Mouse (Mus musculus) forebrain, embryonic 14.5 days (tissue): ENCODE data around the gene Gstt1. TPM values are rescaled to one million over a fixed set of nuclear protein-coding genes. Genes with fewer than 3 reads are reported as not detected.
A peak's percentile ranks its signal among the peaks of the same experiment; 100 is the strongest.

ENCODE experiments used
- ATAC-seq: fragments of 200-750 bp; cut with Nextera tagmentation; 2 replicates; pipeline ENCODE4 v1.8.0; 2017; ENCODE audit warnings: mild to moderate bottlenecking, moderate library complexity
- DNase-seq: peaks from one replicate; pipeline ENCODE4 v3.0.0-alpha.2; 2015; ENCODE audit warnings: low spot score
- H3K27ac ChIP-seq: fragments of 300-500 bp; sonication (generic); 2 replicates; pipeline ENCODE4 v1.5.1; 2014; ENCODE audit warnings: low read depth, mild to moderate bottlenecking, control low read depth, low read length, moderate library complexity
- H3K27me3 ChIP-seq: fragments of 300-500 bp; sonication (generic); replicated peaks from 2 replicates; pipeline ENCODE4 v1.6.1; 2014; ENCODE audit warnings: low read length, control low read depth, mixed read lengths; ENCODE audit not compliant: control insufficient read depth, insufficient read depth
- H3K36me3 ChIP-seq: fragments of 300-500 bp; sonication (generic); 2 replicates; pipeline ENCODE4 v1.6.1; 2014; ENCODE audit warnings: low read length, control low read depth; ENCODE audit not compliant: control insufficient read depth, insufficient read depth
- H3K4me1 ChIP-seq: fragments of 300-500 bp; sonication (generic); 2 replicates; pipeline ENCODE4 v1.6.1; 2014; ENCODE audit warnings: antibody characterized with exemption, low read length, control low read depth; ENCODE audit not compliant: control insufficient read depth, insufficient read depth
- H3K4me2 ChIP-seq: fragments of 300-500 bp; sonication (generic); 2 replicates; pipeline ENCODE4 v1.6.1; 2014; ENCODE audit warnings: mild to moderate bottlenecking, control low read depth, low read length
- H3K4me3 ChIP-seq: fragments of 300-500 bp; sonication (generic); 2 replicates; pipeline ENCODE4 v1.5.1; 2014; ENCODE audit warnings: low read depth, low read length, control low read depth
- H3K9ac ChIP-seq: fragments of 300-500 bp; sonication (generic); 2 replicates; pipeline ENCODE4 v1.6.1; 2014; ENCODE audit warnings: mild to moderate bottlenecking, low read length, control low read depth, moderate library complexity
- H3K9me3 ChIP-seq: fragments of 300-500 bp; sonication (generic); replicated peaks from 2 replicates; pipeline ENCODE4 v1.6.1; 2016; ENCODE audit warnings: low read length, control low read depth, mixed read lengths; ENCODE audit not compliant: control insufficient read depth
- WGBS: fragments of 180-500 bp; shearing (Covaris S2); extraction: QIAGEN DNeasy Blood & Tissue Kit; methylation state at CpG from one replicate; pipeline ENCODE4 v1.1.7; 2014; 5-methylcytosine and 5-hydroxymethylcytosine counted together
- polyA plus RNA-seq: library from polyadenylated mRNA; unstranded; fragments of >200 nt; fragmentation: Nextera tagmentation; extraction: Ambion mirVana; gene quantifications from 2 replicates; pipeline ENCODE4 v1.2.1, GENCODE M21; 2014

Gene Gstt1
- polyA plus RNA-seq, 1 experiment from 2014 or later, result 11.5 TPM

GRCm38 (mm10) chr10:75824530-75824929, 26.1 kb upstream of the Gstt1 start:
- Histone ChIP-seq H3K27ac (no peak overlapping the region), H3K4me1 (no peaks in the 10 kb centered on the region), H3K9ac (no peak overlapping the region)

GRCm38 (mm10) chr10:75823782-75824181, 25.4 kb upstream of the Gstt1 start:
- no peaks in the 10 kb centered on the region for H3K36me3 ChIP-seq
- no peak overlapping the region for H3K4me2 ChIP-seq
- no peaks in the 10 kb centered on the region for H3K27me3 ChIP-seq
- WGBS, result 88% methylated on average over 1 of the region's 1 CpGs
- H3K4me3 ChIP-seq, result no peak overlapping the region
- ATAC-seq (no peak), DNase-seq (no peak)
- no peak overlapping the region for H3K27ac ChIP-seq
- H3K9me3 ChIP-seq, result no peaks in the 10 kb centered on the region
- H3K4me1 ChIP-seq, result no peaks in the 10 kb centered on the region
- no peak overlapping the region for H3K9ac ChIP-seq

More at GRCm38 (mm10) chr10:75824530-75824929, 26.1 kb upstream of the Gstt1 start:
- no peaks in the 10 kb centered on the region for H3K9me3 ChIP-seq
- no peak for ATAC-seq
- no peak for DNase-seq
- 91% methylated on average over 4 of the region's 4 CpGs for WGBS
- H3K4me2 ChIP-seq, result no peak overlapping the region
- no peak overlapping the region for H3K4me3 ChIP-seq
- no peaks in the 10 kb centered on the region for H3K27me3 ChIP-seq
- no peaks in the 10 kb centered on the region for H3K36me3 ChIP-seq

- Histone ChIP-seq H3K27ac (no peak within 1 kb of the TSS), H3K4me3 (no peak within 1 kb of the TSS), H3K4me2 (no peak within 1 kb of the TSS), H3K27me3 (no peaks in the 10 kb centered on the region), H3K9me3 (no peaks in the 10 kb centered on the region), H3K4me1 (no peaks in the 10 kb centered on the region), H3K9ac (no peak within 1 kb of the TSS), H3K36me3 (no peaks in the 10 kb centered on the region)
- 93% methylated on average over 2 of the region's 2 CpGs for whole genome bisulfite sequencing
- DNase-seq (no peak), ATAC-seq (no peak)
Observed at GRCm38 (mm10) chr10:75822443-75822842, 24.1 kb upstream of the Gstt1 start, which contains the start of gene Gstt4. TSS of gene Gstt4 (minus strand) at chr10:75822543.

GRCm38 (mm10) chr10:75819882-75820281, 21.5 kb upstream of the Gstt1 start:
- 82% methylated on average over 5 of the region's 5 CpGs for WGBS
- no peaks in the 10 kb centered on the region for H3K27me3 ChIP-seq
- no peaks in the 10 kb centered on the region for H3K9me3 ChIP-seq
- no peak overlapping the region for H3K9ac ChIP-seq
- no peak overlapping the region for H3K4me2 ChIP-seq
- no peak overlapping the region for H3K4me3 ChIP-seq
- H3K36me3 ChIP-seq, result no peaks in the 10 kb centered on the region
- H3K27ac ChIP-seq, result no peak overlapping the region
- no peak for ATAC-seq
- no peaks in the 10 kb centered on the region for H3K4me1 ChIP-seq
- DNase-seq, result no peak

- 66% methylated on average over 10 of the region's 10 CpGs for WGBS
Observed at GRCm38 (mm10) chr10:75818641-75819040, 20.3 kb upstream of the Gstt1 start.

GRCm38 (mm10) chr10:75804217-75804616, 5.8 kb upstream of the Gstt1 start:
- no peaks in the 10 kb centered on the region for H3K36me3 ChIP-seq
- no peaks in the 10 kb centered on the region for H3K9me3 ChIP-seq
- no peak overlapping the region for H3K4me3 ChIP-seq
- H3K27me3 ChIP-seq, result no peaks in the 10 kb centered on the region
- 62% methylated on average over 2 of the region's 2 CpGs for WGBS
- H3K4me2 ChIP-seq, result no peak overlapping the region
- no peak for ATAC-seq
- no peak for DNase-seq
- no peak overlapping the region for H3K9ac ChIP-seq
- no peaks in the 10 kb centered on the region for H3K4me1 ChIP-seq
- H3K27ac ChIP-seq, result no peak overlapping the region

More at GRCm38 (mm10) chr10:75818641-75819040, 20.3 kb upstream of the Gstt1 start:
- ATAC-seq, result no peak
- Histone ChIP-seq H3K27ac (no peak overlapping the region), H3K27me3 (no peaks in the 10 kb centered on the region), H3K4me3 (no peak overlapping the region), H3K9me3 (no peaks in the 10 kb centered on the region), H3K4me1 (no peaks in the 10 kb centered on the region), H3K4me2 (no peak overlapping the region), H3K9ac (no peak overlapping the region), H3K36me3 (no peaks in the 10 kb centered on the region)
- DNase-seq, result no peak

- H3K4me1 ChIP-seq, result peaks cover 3% of the 10 kb centered on the region; the same call in 1 of the 2 replicates
- H3K9me3 ChIP-seq, result no peaks in the 10 kb centered on the region
- DNase-seq (peak; percentile 33), ATAC-seq (peak; percentile 59)
- WGBS, result 2% methylated on average over 11 of the region's 12 CpGs
- H3K4me3 ChIP-seq, result peak overlapping the region; percentile 39
- no peaks in the 10 kb centered on the region; the same call in 1 of the 2 replicates for H3K27me3 ChIP-seq
- H3K9ac ChIP-seq, result peak overlapping the region; percentile 58
- peak overlapping the region; percentile 80 for H3K4me2 ChIP-seq
- no peaks in the 10 kb centered on the region for H3K36me3 ChIP-seq
- H3K27ac ChIP-seq, result no peak overlapping the region
Observed at GRCm38 (mm10) chr10:75797619-75798175, 687 bp downstream of the Gstt1 start.

- Histone ChIP-seq H3K36me3 (no peaks in the 10 kb centered on the region), H3K27ac (no peak overlapping the region), H3K27me3 (no peaks in the 10 kb centered on the region; the same call in 1 of the 2 replicates), H3K9ac (peak overlapping the region; percentile 58; the same call in 1 of the 2 replicates), H3K9me3 (no peaks in the 10 kb centered on the region), H3K4me2 (peak overlapping the region; percentile 80), H3K4me1 (peaks cover 3% of the 10 kb centered on the region; the same call in 1 of the 2 replicates), H3K4me3 (peak overlapping the region; percentile 39)
- 43% methylated on average over 11 of the region's 11 CpGs for WGBS
- DNase-seq (no peak), ATAC-seq (0 out of 2 replicates have a peak, but pooled peaks have one; percentile 22)
Observed at GRCm38 (mm10) chr10:75796731-75797516, 1.5 kb downstream of the Gstt1 start.

GRCm38 (mm10) chr10:75794880-75795279, 3.5 kb downstream of the Gstt1 start:
- H3K27ac ChIP-seq, result no peak overlapping the region
- DNase-seq, result peak; percentile 23
- no peak overlapping the region for H3K9ac ChIP-seq
- no peak overlapping the region for H3K4me3 ChIP-seq
- H3K9me3 ChIP-seq, result no peaks in the 10 kb centered on the region
- H3K27me3 ChIP-seq, result no peaks in the 10 kb centered on the region; the same call in 1 of the 2 replicates
- H3K4me2 ChIP-seq, result no peak overlapping the region
- no peaks in the 10 kb centered on the region for H3K36me3 ChIP-seq
- ATAC-seq, result no peak
- H3K4me1 ChIP-seq, result peaks cover 3% of the 10 kb centered on the region; the same call in 1 of the 2 replicates
- WGBS, result 21% methylated on average over 3 of the region's 3 CpGs
